Mouse (Mus musculus) E14TG2a.4 (cell line): ENCODE measurements at regions not wholly inside any gene's neighbourhood (a gene's known extent, or its start where the extent isn't known, plus 50 kb on each side); places are given as distances from the start of the nearest gene placed in this dataset.

Experiments
- CTCF ChIP-seq: conservative IDR thresholded peaks from 2 replicates; pipeline ENCODE4 v1.5.1; 2014; ENCODE audit warnings: low read length
- NANOG ChIP-seq: IDR thresholded peaks from 2 replicates; pipeline ENCODE4 v1.6.1; 2014; ENCODE audit warnings: borderline replicate concordance, low read length, mixed read lengths

- TF ChIP-seq CTCF (no peak), NANOG (no peak)
Observed at GRCm38 (mm10) chr17:88134546-88134945, 69.5 kb upstream of the Fbxo11 start.
